Mouse (Mus musculus) layer of hippocampus, postnatal 10 days (tissue): Measurements from ENCODE around the gene Slc6a17. TPM values are rescaled to one million over a fixed set of nuclear protein-coding genes. Genes with fewer than 3 reads are reported as not detected.

Experiments
- total RNA-seq, 2 experiments: library from RNA; stranded (reverse); gene quantifications; 2 replicates each; pipeline ENCODE4 v1.2.3; 2021

Slc6a17 gene
- total RNA-seq, 2 experiments from 2014 or later = 197 to 222 TPM

Other genes starting within 250 kb of the Slc6a17 start
- 10 to 100 TPM; 55.2 to 60.4 TPM for gene Lamtor5, start 239.2 kb downstream of the Slc6a17 start, total RNA-seq
- 1 to 10 TPM; 2.3 TPM for gene Slc16a4, start 226.8 kb downstream of the Slc6a17 start, total RNA-seq
- gene Rbm15, start 184.3 kb downstream of the Slc6a17 start, total RNA-seq = 10 to 100 TPM; 23.4 to 25.1 TPM
- 10 to 100 TPM; 33.9 to 37.5 TPM for gene Kcnc4, start 58.5 kb downstream of the Slc6a17 start, total RNA-seq
- not detected for gene Ubl4b, start 37.1 kb upstream of the Slc6a17 start, total RNA-seq
- gene Alx3, start 77.0 kb upstream of the Slc6a17 start, total RNA-seq = under 1 TPM; 0.37 to 0.40 TPM
- not detected for gene Gm10961, start 113.3 kb upstream of the Slc6a17 start, total RNA-seq
- gene Strip1, start 113.7 kb upstream of the Slc6a17 start, total RNA-seq = 10 to 100 TPM; 90.6 to 98.7 TPM
- gene Ahcyl1, start 178.5 kb upstream of the Slc6a17 start, total RNA-seq = 100 to 1,000 TPM; 268 to 272 TPM
- gene Csf1, start 242.5 kb upstream of the Slc6a17 start, total RNA-seq = 10 to 100 TPM; 12.8 to 12.9 TPM